Comparison of ENCODE assay signal across 20 mouse cellular contexts in the genomic region with DNA sequence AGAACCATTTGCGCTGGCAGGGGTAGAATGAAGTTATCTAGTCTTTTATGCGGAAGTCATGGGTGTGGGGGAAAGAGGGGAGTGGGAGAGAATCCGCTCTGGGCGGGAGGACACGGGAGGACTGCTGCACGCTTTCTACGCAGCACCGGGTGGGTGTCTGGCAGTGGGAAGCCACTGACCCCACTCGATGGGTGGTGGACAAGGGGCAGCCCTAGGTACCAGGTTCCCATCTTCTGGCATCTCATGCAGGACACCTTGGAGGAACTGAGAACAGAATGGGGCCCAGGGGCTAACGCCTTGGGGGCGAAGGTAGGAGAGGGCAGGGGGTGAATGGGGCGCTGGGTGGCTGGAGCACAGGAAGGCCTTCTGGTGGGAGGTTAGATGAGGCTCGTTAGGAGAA.
DNase-seq lines count a peak whose midpoint lies in the region; ATAC-seq and TF ChIP-seq lines count a peak whose summit lies in the region.
"Had no signal": no experiment of that assay in that cellular context is flagged by ENCODE, and none has a peak within 500 bp of the region (broad histone marks: within the 10 kb centered on the region; RNA-seq: fewer than 3 reads in every experiment).

No protein-coding gene starts in this region.

- H3K9me3 ChIP-seq in hindbrain, embryonic 12.5 days (replicated peaks): no peaks in the 10 kb centered on the region
- H3K9me3 ChIP-seq in hindbrain, postnatal 0 days (ENCODE audit: low read length): no peaks in the 10 kb centered on the region
- H3K9me3 ChIP-seq in midbrain, embryonic 12.5 days: no peaks in the 10 kb centered on the region
- no peaks in the 10 kb centered on the region for H3K9me3 ChIP-seq in midbrain, embryonic 14.5 days (ENCODE audit: control insufficient read depth, low read length)
- H3K9me3 ChIP-seq in E14TG2a.4 (ENCODE audit: low read length): no peaks in the 10 kb centered on the region
- H3K9me3 ChIP-seq: embryonic facial prominence, embryonic 10.5 days; heart, embryonic 15.5 days; hindbrain, embryonic 15.5 days had no signal

- H3K27me3 ChIP-seq in hindbrain, embryonic 12.5 days: no peaks in the 10 kb centered on the region
- no peaks in the 10 kb centered on the region for H3K27me3 ChIP-seq in hindbrain, postnatal 0 days (ENCODE audit: insufficient read depth, low read length)
- H3K27me3 ChIP-seq in midbrain, embryonic 12.5 days: no peaks in the 10 kb centered on the region
- H3K27me3 ChIP-seq in midbrain, embryonic 14.5 days (ENCODE audit: control insufficient read depth, insufficient read depth, low read length): no peaks in the 10 kb centered on the region
- 0 out of 2 replicates have a peak, but pooled peaks cover 2% of the 10 kb centered on the region for H3K27me3 ChIP-seq in E14TG2a.4 (ENCODE audit: insufficient read depth, low read length)
- H3K27me3 ChIP-seq: heart, embryonic 15.5 days; hindbrain, embryonic 15.5 days had no signal

- no peak overlapping the region for H3K4me3 ChIP-seq in hindbrain, embryonic 12.5 days
- no peak overlapping the region for H3K4me3 ChIP-seq in hindbrain, postnatal 0 days (ENCODE audit: low read length)
- H3K4me3 ChIP-seq in midbrain, embryonic 12.5 days: no peak overlapping the region
- H3K4me3 ChIP-seq in midbrain, embryonic 14.5 days (replicated peaks; ENCODE audit: low read depth, low read length): no peak overlapping the region
- peak overlapping the region; percentile 45; the same call in 1 of the 2 replicates for H3K4me3 ChIP-seq in E14TG2a.4 (replicated peaks; ENCODE audit: low read length)
- H3K4me3 ChIP-seq: embryonic facial prominence, embryonic 10.5 days; heart, embryonic 15.5 days; hindbrain, embryonic 15.5 days had no signal

- DNase-seq in heart, adult 11 months: peak; percentile 74
- no peak for DNase-seq in heart, postnatal 14 days
- DNase-seq in hindbrain, postnatal 0 days (ENCODE audit: low spot score): no peak
- no peak for DNase-seq in midbrain, embryonic 14.5 days
- DNase-seq in spleen, adult 18-20 months: no peak
- DNase-seq: adrenal gland, adult 8-10 months; adrenal gland, postnatal 36 days; cerebellum, adult 2 months; cerebellum, postnatal 10 days; gastrocnemius, postnatal 36 days; heart, adult 18-20 months; heart, postnatal 36 days had no signal

- peak; percentile 56; the same call in 1 of the 2 replicates for ATAC-seq in hindbrain, embryonic 12.5 days (ENCODE audit: low FRiP score)
- ATAC-seq in hindbrain, postnatal 0 days: no peak
- ATAC-seq in midbrain, embryonic 12.5 days (ENCODE audit: low FRiP score, low read depth): 0 out of 2 replicates have a peak, but pooled peaks have one; percentile 12
- ATAC-seq in midbrain, embryonic 14.5 days (ENCODE audit: low FRiP score, low TSS enrichment): no peak

- peaks cover 12% of the 10 kb centered on the region for H3K4me1 ChIP-seq in hindbrain, embryonic 12.5 days
- no peaks in the 10 kb centered on the region for H3K4me1 ChIP-seq in hindbrain, postnatal 0 days (ENCODE audit: insufficient read depth, low read length)
- H3K4me1 ChIP-seq in midbrain, embryonic 12.5 days: peaks cover 18% of the 10 kb centered on the region; the same call in 1 of the 2 replicates
- H3K4me1 ChIP-seq in midbrain, embryonic 14.5 days (ENCODE audit: control insufficient read depth, insufficient read depth, low read length): 0 out of 2 replicates have a peak, but pooled peaks cover 3% of the 10 kb centered on the region
- H3K4me1 ChIP-seq in E14TG2a.4 (replicated peaks; ENCODE audit: low read depth, low read length): peaks cover 15% of the 10 kb centered on the region
- H3K4me1 ChIP-seq: heart, embryonic 15.5 days had no signal

- 78% methylated on average over 13 of the region's 13 CpGs for WGBS in hindbrain, embryonic 12.5 days
- 76% methylated on average over 13 of the region's 13 CpGs for WGBS in hindbrain, postnatal 0 days
- 77% methylated on average over 13 of the region's 13 CpGs for WGBS in midbrain, embryonic 12.5 days
- 74% methylated on average over 13 of the region's 13 CpGs for WGBS in midbrain, embryonic 14.5 days

- H3K9ac ChIP-seq in hindbrain, embryonic 12.5 days: no peak overlapping the region
- H3K9ac ChIP-seq in hindbrain, postnatal 0 days (replicated peaks; ENCODE audit: low read length): no peak overlapping the region
- no peak overlapping the region for H3K9ac ChIP-seq in midbrain, embryonic 12.5 days (replicated peaks)
- H3K9ac ChIP-seq in midbrain, embryonic 14.5 days (replicated peaks; ENCODE audit: low read length): no peak overlapping the region
- H3K9ac ChIP-seq: heart, embryonic 15.5 days; hindbrain, embryonic 15.5 days had no signal

- no peak overlapping the region for H3K27ac ChIP-seq in hindbrain, embryonic 12.5 days
- H3K27ac ChIP-seq in hindbrain, postnatal 0 days: no peak overlapping the region
- no peak overlapping the region for H3K27ac ChIP-seq in midbrain, embryonic 12.5 days (replicated peaks)
- H3K27ac ChIP-seq in midbrain, embryonic 14.5 days (replicated peaks; ENCODE audit: low read depth, low read length): no peak overlapping the region
- H3K27ac ChIP-seq: embryonic facial prominence, embryonic 10.5 days; heart, embryonic 15.5 days; hindbrain, embryonic 15.5 days had no signal

- no peaks in the 10 kb centered on the region for H3K36me3 ChIP-seq in hindbrain, embryonic 12.5 days
- H3K36me3 ChIP-seq in hindbrain, postnatal 0 days (ENCODE audit: insufficient read depth, low read length): no peaks in the 10 kb centered on the region
- no peaks in the 10 kb centered on the region for H3K36me3 ChIP-seq in midbrain, embryonic 12.5 days
- no peaks in the 10 kb centered on the region for H3K36me3 ChIP-seq in midbrain, embryonic 14.5 days (ENCODE audit: control insufficient read depth, insufficient read depth, low read length)
- H3K36me3 ChIP-seq in E14TG2a.4 (ENCODE audit: insufficient read depth, low read length): no peaks in the 10 kb centered on the region
- H3K36me3 ChIP-seq: embryonic facial prominence, embryonic 10.5 days; G1E; heart, embryonic 15.5 days; hindbrain, embryonic 15.5 days had no signal

- TF ChIP-seq CTCF in hindbrain, postnatal 0 days (IDR thresholded peaks at IDR 0.05; ENCODE audit: low read depth): no peak
- no peak for TF ChIP-seq CTCF in E14TG2a.4 (conservative IDR thresholded peaks at IDR 0.05; ENCODE audit: low read length)

- no peak overlapping the region for H3K4me2 ChIP-seq in hindbrain, embryonic 12.5 days (replicated peaks)
- H3K4me2 ChIP-seq in hindbrain, postnatal 0 days (ENCODE audit: low read depth, low read length): no peak overlapping the region
- H3K4me2 ChIP-seq in midbrain, embryonic 12.5 days (replicated peaks): no peak overlapping the region
- H3K4me2 ChIP-seq in midbrain, embryonic 14.5 days (ENCODE audit: low read length): no peak overlapping the region
- H3K4me2 ChIP-seq: heart, embryonic 11.5 days; heart, embryonic 15.5 days; hindbrain, embryonic 15.5 days had no signal

- intact Hi-C loops in heart, postnatal 14 days (cut with DNase I): no loop called here

Comparison
In these comparisons a context has a peak if more than half of its experiments do, and no peak if none do; other contexts are left out.
1. ATAC-seq: peak in hindbrain, embryonic 12.5 days (single experiment) and midbrain, embryonic 12.5 days (single experiment); none in hindbrain, postnatal 0 days (single experiment) and midbrain, embryonic 14.5 days (single experiment).